ENCODE assay signal across 30 mouse cellular contexts in the genomic region with DNA sequence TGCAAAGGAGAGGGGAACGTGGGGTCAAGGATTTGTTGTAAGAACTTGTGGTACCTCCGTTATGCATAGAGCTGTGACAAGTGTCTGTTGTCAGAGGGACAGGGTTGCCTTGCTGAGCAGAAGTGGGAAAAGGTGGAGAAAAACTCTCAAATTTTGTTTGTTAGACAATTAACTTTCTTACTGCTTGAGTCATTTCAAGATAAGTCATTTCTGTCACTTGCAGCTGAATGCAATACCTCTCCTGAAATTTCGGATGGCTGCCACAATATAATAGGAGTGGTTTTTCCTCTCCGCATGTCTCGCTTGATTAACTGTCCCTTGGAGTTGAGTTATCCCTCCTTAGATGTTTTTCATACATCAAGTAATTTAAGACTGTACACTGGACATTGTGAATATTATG.
"Had no signal": no experiment of that assay in that cellular context is flagged by ENCODE, and none has a peak within 500 bp of the region (broad histone marks: within the 10 kb centered on the region; RNA-seq: fewer than 3 reads in every experiment).

No protein-coding gene starts in this region.

- H3K9ac ChIP-seq: heart, embryonic 12.5 days; heart, embryonic 13.5 days; heart, embryonic 15.5 days; hindbrain, embryonic 12.5 days; hindbrain, embryonic 13.5 days; hindbrain, embryonic 14.5 days; hindbrain, embryonic 15.5 days; intestine, embryonic 15.5 days; kidney, embryonic 15.5 days had no signal

- H3K27ac ChIP-seq: heart, embryonic 13.5 days; heart, embryonic 15.5 days; hindbrain, embryonic 10.5 days; hindbrain, embryonic 12.5 days; hindbrain, embryonic 13.5 days; hindbrain, embryonic 14.5 days; hindbrain, embryonic 15.5 days; hindbrain, postnatal 0 days; intestine, embryonic 15.5 days; kidney, embryonic 15.5 days; kidney, postnatal 0 days; layer of hippocampus, adult 2 months had no signal

- H3K4me1 ChIP-seq: heart, embryonic 12.5 days; heart, embryonic 13.5 days; heart, embryonic 15.5 days; intestine, embryonic 15.5 days had no signal

- H3K4me2 ChIP-seq: heart, embryonic 11.5 days; heart, embryonic 12.5 days; heart, embryonic 13.5 days; heart, embryonic 15.5 days; hindbrain, embryonic 12.5 days; hindbrain, embryonic 13.5 days; hindbrain, embryonic 14.5 days; hindbrain, embryonic 15.5 days; intestine, embryonic 15.5 days; kidney, embryonic 15.5 days had no signal

- H3K27me3 ChIP-seq: heart, embryonic 12.5 days; heart, embryonic 13.5 days; heart, embryonic 15.5 days; hindbrain, embryonic 12.5 days; hindbrain, embryonic 13.5 days; hindbrain, embryonic 15.5 days; intestine, embryonic 15.5 days; kidney, embryonic 15.5 days had no signal

- H3K36me3 ChIP-seq: heart, embryonic 12.5 days; heart, embryonic 13.5 days; heart, embryonic 15.5 days; hindbrain, embryonic 10.5 days; hindbrain, embryonic 12.5 days; hindbrain, embryonic 13.5 days; hindbrain, embryonic 15.5 days; intestine, embryonic 15.5 days; kidney, embryonic 15.5 days had no signal

- H3K4me3 ChIP-seq: heart, embryonic 12.5 days; heart, embryonic 13.5 days; heart, embryonic 15.5 days; hindbrain, embryonic 10.5 days; hindbrain, embryonic 12.5 days; hindbrain, embryonic 13.5 days; hindbrain, embryonic 15.5 days; intestine, embryonic 15.5 days; kidney, embryonic 15.5 days; layer of hippocampus, adult 2 months; left cerebral cortex, adult 2 months had no signal

- H3K9me3 ChIP-seq: heart, embryonic 15.5 days; hindbrain, embryonic 10.5 days; hindbrain, embryonic 12.5 days; hindbrain, embryonic 13.5 days; hindbrain, embryonic 15.5 days; intestine, embryonic 15.5 days; kidney, embryonic 15.5 days had no signal

- DNase-seq: heart, postnatal 10 days; heart, postnatal 14 days; heart, postnatal 36 days; heart, postnatal 4 days; kidney, adult 11 months; kidney, adult 18-20 months; kidney, adult 2 months; kidney, adult 8-10 months; kidney, postnatal 10 days; kidney, postnatal 14 days; kidney, postnatal 25 days; kidney, postnatal 36 days; kidney, postnatal 4 days; layer of hippocampus, adult 9-11 months; layer of hippocampus, postnatal 36 days had no signal
